Mouse (Mus musculus) activated CD4-positive, CD25-positive, alpha-beta regulatory T cell, adult 4 months (primary cell): ENCODE results near the gene Chrnd. TPM values are rescaled to one million over a fixed set of nuclear protein-coding genes. Genes with fewer than 3 reads are reported as not detected.

Experiments
- ATAC-seq: one replicate; pipeline ENCODE4 v1.8.0; 2017
- polyA plus RNA-seq, 2 experiments: library from polyadenylated mRNA; unstranded; fragments of 100-300 nt; shearing (Covaris generic); gene quantifications; one replicate each; pipeline ENCODE4 v1.2.1; 2017

Chrnd gene
- polyA plus RNA-seq, 2 experiments from 2014 or later: not detected

- ATAC-seq: no peak
Observed at GRCm38 (mm10) chr1:87185526-87185925, 4.9 kb upstream of the Chrnd start.

- ATAC-seq: peak; percentile 26
Observed at GRCm38 (mm10) chr1:87186261-87187036, 4.0 kb upstream of the Chrnd start.

GRCm38 (mm10) chr1:87187037-87187355 lies 3.4 kb upstream of the Chrnd start:
- peak; percentile 41 for ATAC-seq

GRCm38 (mm10) chr1:87197296-87197695 lies 6.9 kb downstream of the Chrnd start:
- no peak for ATAC-seq

GRCm38 (mm10) chr1:87198119-87199065 lies 8.0 kb downstream of the Chrnd start:
- ATAC-seq: no peak

- ATAC-seq: no peak
Observed at GRCm38 (mm10) chr1:87200811-87201210, 10.4 kb downstream of the Chrnd start.

GRCm38 (mm10) chr1:87201848-87202247 lies 11.4 kb downstream of the Chrnd start:
- no peak for ATAC-seq

GRCm38 (mm10) chr1:87203779-87204178 lies 13.4 kb downstream of the Chrnd start:
- ATAC-seq: no peak

GRCm38 (mm10) chr1:87204465-87204864 lies 14.1 kb downstream of the Chrnd start, which contains the start of gene Chrng:
TSS of gene Chrng (plus strand) at chr1:87204657.
- ATAC-seq: no peak

- no peak for ATAC-seq
Observed at GRCm38 (mm10) chr1:87205038-87205437, 14.6 kb downstream of the Chrnd start.

- no peak for ATAC-seq
Observed at GRCm38 (mm10) chr1:87205502-87205901, 15.1 kb downstream of the Chrnd start.

GRCm38 (mm10) chr1:87206339-87206738 lies 15.9 kb downstream of the Chrnd start:
- no peak for ATAC-seq

- ATAC-seq: no peak
Observed at GRCm38 (mm10) chr1:87211431-87211830, 21.0 kb downstream of the Chrnd start.

- ATAC-seq: peak; percentile 83
Observed at GRCm38 (mm10) chr1:87213735-87214704, 23.6 kb downstream of the Chrnd start, which contains the start of gene Eif4e2. TSS of gene Eif4e2 (plus strand) at chr1:87213914.

GRCm38 (mm10) chr1:87214748-87215147 lies 24.3 kb downstream of the Chrnd start:
- ATAC-seq: peak; percentile 28

- ATAC-seq: peak; percentile 18
Observed at GRCm38 (mm10) chr1:87217938-87218337, 27.5 kb downstream of the Chrnd start.

GRCm38 (mm10) chr1:87225739-87226138 lies 35.3 kb downstream of the Chrnd start:
- ATAC-seq: no peak

- ATAC-seq: no peak
Observed at GRCm38 (mm10) chr1:87226409-87227159, 36.2 kb downstream of the Chrnd start.

- ATAC-seq: no peak
Observed at GRCm38 (mm10) chr1:87227160-87227550, 36.7 kb downstream of the Chrnd start.

- ATAC-seq: no peak
Observed at GRCm38 (mm10) chr1:87230606-87231005, 40.2 kb downstream of the Chrnd start.

- no peak for ATAC-seq
Observed at GRCm38 (mm10) chr1:87232197-87232596, 41.8 kb downstream of the Chrnd start.

GRCm38 (mm10) chr1:87239056-87239455 lies 48.6 kb downstream of the Chrnd start:
- ATAC-seq: no peak
